Mouse (Mus musculus) heart, adult 2 months (tissue): ENCODE data around the gene Krt12.

Source experiments
- EP300 ChIP-seq: fragments of 200-500 bp; IDR thresholded peaks from 2 replicates; pipeline ENCODE4 v1.6.1; 2011; ENCODE audit warnings: low read depth, low read length, control low read depth; ENCODE audit not compliant: insufficient read depth
- POLR2A ChIP-seq: fragments of 200-500 bp; IDR thresholded peaks from 2 replicates; pipeline ENCODE4 v1.6.1; 2011; ENCODE audit warnings: mild to moderate bottlenecking, low read depth, low read length, control low read depth; ENCODE audit not compliant: insufficient read depth

GRCm38 (mm10) chr11:99416902-99417301 is 5.2 kb downstream of the Krt12 start:
- TF ChIP-seq EP300 (no peak), POLR2A (no peak)
